Mouse (Mus musculus): ENCODE measurements at regions not wholly inside any gene's neighbourhood (a gene's known extent, or its start where the extent isn't known, plus 50 kb on each side); places are given as distances from the start of the nearest gene placed in this dataset.

- DNase-seq, result no peak
Measured at GRCm38 (mm10) chr15:62714265-62714664, 1130.7 kb downstream of the Gsdmc2 start.

GRCm38 (mm10) chr15:62712543-62713131 lies 1132.3 kb downstream of the Gsdmc2 start:
- no peak for DNase-seq

- DNase-seq, result no peak
Measured at GRCm38 (mm10) chr15:62712060-62712542, 1132.9 kb downstream of the Gsdmc2 start.

- DNase-seq, result peak; percentile 4
Measured at GRCm38 (mm10) chr15:62709546-62709945, 1135.4 kb downstream of the Gsdmc2 start.

- no peak for DNase-seq
Measured at GRCm38 (mm10) chr15:62698559-62698958, 1146.4 kb downstream of the Gsdmc2 start.

GRCm38 (mm10) chr15:62694734-62695133 lies 1150.2 kb downstream of the Gsdmc2 start:
- no peak for DNase-seq

GRCm38 (mm10) chr15:62693671-62694070 lies 1151.3 kb downstream of the Gsdmc2 start:
- DNase-seq, result no peak

GRCm38 (mm10) chr15:62673410-62673809 lies 1171.6 kb downstream of the Gsdmc2 start:
- no peak for DNase-seq

- no peak for DNase-seq
Measured at GRCm38 (mm10) chr15:62670026-62670425, 1175.0 kb downstream of the Gsdmc2 start.

GRCm38 (mm10) chr15:62659096-62659495 lies 1185.9 kb downstream of the Gsdmc2 start:
- DNase-seq, result no peak

- DNase-seq, result no peak
Measured at GRCm38 (mm10) chr15:62658695-62659094, 1186.3 kb downstream of the Gsdmc2 start.

GRCm38 (mm10) chr15:62646476-62647168 lies 1198.4 kb downstream of the Gsdmc2 start:
- no peak for DNase-seq

GRCm38 (mm10) chr15:62644744-62645143 lies 1200.2 kb downstream of the Gsdmc2 start:
- DNase-seq, result no peak

GRCm38 (mm10) chr15:62644296-62644695 lies 1200.7 kb downstream of the Gsdmc2 start:
- no peak for DNase-seq

- no peak for DNase-seq
Measured at GRCm38 (mm10) chr15:62641051-62641710, 1203.8 kb downstream of the Gsdmc2 start.

- no peak for DNase-seq
Measured at GRCm38 (mm10) chr15:62625406-62625805, 1219.6 kb downstream of the Gsdmc2 start.

- no peak for DNase-seq
Measured at GRCm38 (mm10) chr15:62616042-62616441, 1228.9 kb downstream of the Gsdmc2 start.

GRCm38 (mm10) chr15:62596735-62597134 lies 1248.2 kb downstream of the Gsdmc2 start:
- no peak for DNase-seq

- DNase-seq, result no peak
Measured at GRCm38 (mm10) chr15:62588580-62588979, 1256.4 kb downstream of the Gsdmc2 start.

GRCm38 (mm10) chr15:62578788-62579187 lies 1266.2 kb downstream of the Gsdmc2 start:
- DNase-seq, result no peak

GRCm38 (mm10) chr15:62575791-62576190 lies 1269.2 kb downstream of the Gsdmc2 start:
- DNase-seq, result no peak

GRCm38 (mm10) chr15:62571803-62572202 lies 1273.2 kb downstream of the Gsdmc2 start:
- peak; percentile 86 for DNase-seq

GRCm38 (mm10) chr15:62568788-62569713 lies 1275.9 kb downstream of the Gsdmc2 start:
- no peak for DNase-seq

Measured in cerebellum, adult 9-11 months (tissue).